Mouse (Mus musculus) testis, adult 2 months (tissue): ENCODE data around the gene Frg2f1.

ENCODE experiments used
- CTCF ChIP-seq: fragments of 200-500 bp; IDR thresholded peaks from 2 replicates; pipeline ENCODE4 v1.5.1; 2012; ENCODE audit warnings: low read depth, mild to moderate bottlenecking, inconsistent platforms, low read length, moderate library complexity; ENCODE audit not compliant: control insufficient read depth, insufficient read depth, insufficient replicate concordance
- POLR2A ChIP-seq: fragments of 200-500 bp; IDR thresholded peaks from 2 replicates; pipeline ENCODE4 v1.6.1; 2012; ENCODE audit warnings: low read depth, mild to moderate bottlenecking, inconsistent platforms, low read length, moderate library complexity; ENCODE audit not compliant: control insufficient read depth

DNA sequence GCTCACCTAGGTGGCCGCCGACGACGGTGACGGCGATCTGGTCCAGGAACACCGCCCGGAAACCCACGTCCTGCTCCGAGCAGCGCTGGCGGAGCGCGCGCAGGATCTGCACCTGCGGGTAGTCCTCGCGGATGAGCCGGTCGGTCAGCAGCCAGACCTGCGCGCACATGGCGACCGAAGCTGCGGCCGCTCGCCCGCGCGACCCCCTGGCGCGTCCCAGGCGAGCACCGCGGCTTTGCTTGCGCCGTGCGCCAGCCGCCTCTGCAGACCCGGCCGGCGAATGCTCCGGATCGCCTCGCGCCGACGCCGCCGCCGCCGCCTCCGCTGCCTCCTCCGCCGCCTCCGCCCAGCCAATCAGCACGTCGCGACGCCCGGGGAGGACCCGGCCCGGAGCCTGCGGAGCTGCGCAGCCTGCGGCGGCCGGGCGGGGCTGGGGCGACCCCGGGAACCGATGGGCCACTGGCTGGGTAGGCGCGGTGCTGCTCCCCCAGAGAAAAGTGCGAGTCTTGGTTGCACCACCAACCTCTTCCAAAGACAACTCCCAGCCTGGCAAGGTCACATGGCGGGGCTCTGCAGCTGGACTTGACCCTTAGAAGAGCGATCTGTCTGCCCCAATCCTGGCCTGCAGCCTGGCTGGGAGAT is 46.9 kb downstream of the Frg2f1 start, which contains the start of gene Rimkla:
- no peak for TF ChIP-seq POLR2A
- TF ChIP-seq CTCF, result no peak
